Mouse (Mus musculus) hematopoietic stem cell, adult 5-6 weeks (primary cell): ENCODE measurements around the gene Usmg5. TPM values are rescaled to one million over a fixed set of nuclear protein-coding genes. Genes with fewer than 3 reads are reported as not detected.

ENCODE experiments used
- ATAC-seq, 2 experiments: fragments of 125-278 bp in 1 of 2; replicated peaks in 1 of 2; 2 replicates each; pipeline ENCODE4 v1.8.0; 2016 to 2017; ENCODE audit warnings: inconsistent platforms in 2 of 2, mild to moderate bottlenecking in 2 of 2, moderate number of reproducible peaks in 2 of 2, low read depth in 1 of 2, moderate TSS enrichment in 1 of 2; ENCODE audit not compliant: low FRiP score in 2 of 2, poor library complexity in 2 of 2, severe bottlenecking in 2 of 2, insufficient read depth in 1 of 2, low TSS enrichment in 1 of 2
- total RNA-seq: library from RNA; stranded (forward); fragments of 172-1452, 232-1000 nt; gene quantifications from 2 replicates; pipeline ENCODE4 v1.2.3, GENCODE M21; 2017

The Usmg5 gene
- total RNA-seq, 1 experiment from 2014 or later = 413 TPM

GRCm38 (mm10) chr19:47067924-47068611 lies 22.4 kb downstream of the Usmg5 start:
- ATAC-seq = peak; percentile 94 to 97

GRCm38 (mm10) chr19:47067096-47067882 lies 23.2 kb downstream of the Usmg5 start, which contains the start of gene Taf5:
Gene Taf5 (plus strand): TSS chr19:47067746.
- peak; percentile 88 to 92 for ATAC-seq

GRCm38 (mm10) chr19:47065860-47066259 lies 24.6 kb downstream of the Usmg5 start:
- ATAC-seq = no peak

GRCm38 (mm10) chr19:47057684-47058083 lies 32.8 kb downstream of the Usmg5 start:
- no peak for ATAC-seq

- ATAC-seq = no peak
Observed at GRCm38 (mm10) chr19:47053471-47053870, 37.0 kb downstream of the Usmg5 start.

GRCm38 (mm10) chr19:47052927-47053326 lies 37.5 kb downstream of the Usmg5 start:
- no peak for ATAC-seq

GRCm38 (mm10) chr19:47050271-47051032 lies 40.0 kb downstream of the Usmg5 start, which contains the start of gene Pcgf6:
Gene Pcgf6 (minus strand): TSS chr19:47050906.
- peak; percentile 86 to 87 for ATAC-seq

GRCm38 (mm10) chr19:47049840-47050239 lies 40.6 kb downstream of the Usmg5 start:
- ATAC-seq = no peak

GRCm38 (mm10) chr19:47049061-47049460 lies 41.4 kb downstream of the Usmg5 start:
- no peak for ATAC-seq

- ATAC-seq = no peak
Observed at GRCm38 (mm10) chr19:47047236-47047833, 43.1 kb downstream of the Usmg5 start.

GRCm38 (mm10) chr19:47046343-47046742 lies 44.1 kb downstream of the Usmg5 start:
- ATAC-seq = no peak

- no peak; a peak in 1 of 4 replicates for ATAC-seq
Observed at GRCm38 (mm10) chr19:47043608-47044007, 46.8 kb downstream of the Usmg5 start.

GRCm38 (mm10) chr19:47040720-47041473 lies 49.5 kb downstream of the Usmg5 start:
- ATAC-seq = no peak

GRCm38 (mm10) chr19:47036596-47036995 lies 53.9 kb downstream of the Usmg5 start:
- ATAC-seq = no peak

GRCm38 (mm10) chr19:47034916-47035315 lies 55.5 kb downstream of the Usmg5 start:
- no peak for ATAC-seq
